Mouse (Mus musculus) olfactory bulb, adult 2 months (tissue): Measurements from ENCODE around the gene Klk1b24.

ENCODE experiments used
- CTCF ChIP-seq: fragments of 200-500 bp; IDR thresholded peaks from 2 replicates; pipeline ENCODE4 v1.5.1; 2012; ENCODE audit warnings: low read depth, mild to moderate bottlenecking, low read length, moderate library complexity; ENCODE audit not compliant: insufficient read depth
- POLR2A ChIP-seq: fragments of 200-500 bp; IDR thresholded peaks from 2 replicates; pipeline ENCODE4 v1.6.1; 2012; ENCODE audit warnings: mild to moderate bottlenecking, low read depth, low read length, moderate library complexity; ENCODE audit not compliant: insufficient read depth

DNA sequence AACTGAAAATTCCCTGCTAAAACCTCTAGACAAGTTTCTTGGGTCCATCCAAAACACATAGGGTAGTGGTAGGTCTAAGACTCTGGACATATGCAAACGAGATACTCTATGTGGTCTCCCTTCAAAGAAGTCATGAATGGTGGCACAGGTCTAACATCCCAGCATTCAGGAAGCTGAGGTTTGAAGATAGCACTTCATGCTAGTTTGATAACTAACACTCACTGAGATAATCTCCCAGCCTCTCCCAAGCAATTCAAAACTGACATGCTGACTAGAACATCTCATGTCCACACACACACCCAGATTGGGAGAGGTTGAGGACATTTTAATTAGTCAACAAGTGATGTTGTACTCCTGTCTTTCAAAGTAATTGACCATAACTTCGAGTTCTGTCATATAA lies 51.9 kb downstream of the Klk1b24 start:
- TF ChIP-seq CTCF = no peak
- no peak for TF ChIP-seq POLR2A
